Mouse (Mus musculus): ENCODE results near the gene Egfr.

- TF ChIP-seq MAX (IDR thresholded peaks at IDR 0.05; ENCODE audit: low read depth), result no peak
- TF ChIP-seq MYOD1 (IDR thresholded peaks at IDR 0.05; ENCODE audit: control insufficient read depth in 1 of 3, insufficient read length in 2 of 3, low read depth in 2 of 3), result no peak
- TF ChIP-seq USF1 (IDR thresholded peaks at IDR 0.05; ENCODE audit: low read depth), result peak; percentile 1
- TF ChIP-seq POLR2A (IDR thresholded peaks at IDR 0.05; ENCODE audit: insufficient read length, low read depth), result no peak
These were observed 45.5 kb downstream of the Egfr start for GRCm38 (mm10) chr11:16797456-16797855.

Measured in myocyte (in vitro differentiated cells).